Mouse (Mus musculus): ENCODE results near the gene Smc4.

- TF ChIP-seq CTCF (IDR thresholded peaks at IDR 0.05; ENCODE audit: low read depth, low read length), result no peak
- TF ChIP-seq POLR2A (IDR thresholded peaks at IDR 0.05; ENCODE audit: insufficient read depth, low read length), result no peak
- no peak for TF ChIP-seq EP300 (IDR thresholded peaks at IDR 0.05; ENCODE audit: insufficient read depth, low read depth, low read length)
Observed at GRCm38 (mm10) chr3:69054760-69055432, 50.4 kb downstream of the Smc4 start.

All from ES-Bruce4 (cell line).